Mouse (Mus musculus): ENCODE measurements around the gene Fbln2. TPM values are rescaled to one million over a fixed set of nuclear protein-coding genes. Genes with fewer than 3 reads are reported as not detected.

Fbln2 gene
- polyA plus RNA-seq, 1 experiment = 17.0 TPM

- Histone ChIP-seq H3K4me1 (ENCODE audit: control insufficient read depth, insufficient read depth, insufficient read length, low read length) (0 out of 2 replicates have a peak, but pooled peaks cover 3% of the 10 kb centered on the region), H3K27ac (replicated peaks; ENCODE audit: low read depth, low read length) (no peak overlapping the region)
Measured at GRCm38 (mm10) chr6:91207491-91207890, 4.8 kb upstream of the Fbln2 start.

DNA sequence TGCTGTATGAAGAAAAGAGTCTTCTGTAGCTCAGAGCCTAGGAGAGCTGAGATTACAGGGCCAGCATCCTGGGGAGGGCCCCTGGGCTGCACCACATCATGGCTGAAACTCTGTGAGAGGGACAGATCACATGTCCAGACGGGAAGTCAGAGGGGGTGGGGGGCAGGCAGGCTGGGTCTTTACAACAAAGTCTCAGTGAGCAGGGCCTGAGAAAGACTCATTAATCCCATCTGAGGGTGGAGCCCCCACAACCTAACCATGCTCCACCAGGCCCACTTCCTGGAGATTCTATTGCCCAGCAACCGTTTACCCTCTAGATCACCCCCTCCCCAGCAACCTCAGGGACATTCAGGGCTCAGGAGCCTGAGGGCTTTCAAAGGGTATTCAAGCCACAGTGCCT lies 2.5 kb upstream of the Fbln2 start:
- Histone ChIP-seq H3K27ac (replicated peaks; ENCODE audit: low read depth, low read length) (no peak overlapping the region), H3K4me3 (ENCODE audit: insufficient read depth, low read depth, low read length) (no peak overlapping the region), H3K4me1 (ENCODE audit: control insufficient read depth, insufficient read depth, insufficient read length, low read length) (0 out of 2 replicates have a peak, but pooled peaks cover 3% of the 10 kb centered on the region)

More at GRCm38 (mm10) chr6:91207491-91207890, 4.8 kb upstream of the Fbln2 start:
- H3K4me3 ChIP-seq (ENCODE audit: insufficient read depth, low read depth, low read length) = no peak overlapping the region

GRCm38 (mm10) chr6:91210852-91211251 lies 1.4 kb upstream of the Fbln2 start:
- no peak overlapping the region for H3K4me3 ChIP-seq (ENCODE audit: insufficient read depth, low read depth, low read length)
- no peak overlapping the region for H3K27ac ChIP-seq (replicated peaks; ENCODE audit: low read depth, low read length)
- H3K4me1 ChIP-seq (ENCODE audit: control insufficient read depth, insufficient read depth, insufficient read length, low read length) = 0 out of 2 replicates have a peak, but pooled peaks cover 3% of the 10 kb centered on the region

- Histone ChIP-seq H3K4me3 (ENCODE audit: insufficient read depth, low read depth, low read length) (peak overlapping the region; percentile 54), H3K4me1 (ENCODE audit: control insufficient read depth, insufficient read depth, insufficient read length, low read length) (peaks cover 13% of the 10 kb centered on the region), H3K27ac (replicated peaks; ENCODE audit: low read depth, low read length) (no peak overlapping the region)
Measured at GRCm38 (mm10) chr6:91212571-91212970, 316 bp downstream of the Fbln2 start.

DNA sequence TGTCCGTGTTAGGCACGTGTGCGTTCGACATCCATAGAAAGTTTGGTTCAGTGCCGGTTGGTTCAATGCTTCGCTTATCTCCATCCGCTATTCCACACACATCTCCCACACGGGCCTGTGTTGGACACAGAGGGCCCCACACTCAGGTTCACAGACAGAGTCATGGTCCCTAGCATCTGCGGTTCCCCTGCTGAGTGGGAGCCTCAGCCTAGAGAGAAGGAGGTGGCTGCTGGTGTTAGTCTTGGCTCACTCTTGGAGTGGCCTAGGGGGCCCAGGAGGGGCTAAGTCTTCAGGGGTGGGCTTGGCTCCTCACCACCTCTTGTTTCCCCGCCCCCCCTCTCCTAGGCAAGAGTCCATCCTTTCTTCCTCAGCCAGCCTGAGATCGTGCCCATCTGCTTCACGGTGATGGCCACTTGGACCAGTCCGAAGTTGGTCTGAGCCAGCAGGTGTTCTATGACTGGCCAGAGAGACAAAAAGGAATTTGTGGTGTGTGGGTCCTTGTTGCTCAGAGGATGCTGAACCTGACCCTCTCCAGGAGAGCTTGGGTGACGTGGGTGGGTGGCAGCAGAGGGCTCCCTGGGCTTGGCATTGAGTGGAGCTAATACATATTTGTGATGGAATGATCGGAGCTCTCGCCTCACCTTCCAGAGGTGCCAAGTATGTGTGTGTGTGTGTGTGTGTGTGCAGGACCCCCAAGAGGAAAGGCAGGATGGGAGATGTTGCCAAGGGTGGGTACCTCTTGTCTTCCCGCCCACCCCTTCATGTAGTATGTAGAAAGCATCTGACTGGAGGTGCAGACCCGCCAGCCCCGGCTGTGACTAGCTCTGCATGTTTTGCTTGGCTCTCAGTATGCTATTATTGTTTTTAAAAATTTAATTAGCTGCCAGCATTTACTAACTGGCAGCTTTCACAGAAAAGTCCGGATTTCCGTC lies 1.3 kb downstream of the Fbln2 start:
- Histone ChIP-seq H3K27ac (replicated peaks; ENCODE audit: low read depth, low read length) (0 out of 2 replicates have a peak overlapping the region, but pooled peaks have one; percentile 19), H3K4me1 (ENCODE audit: control insufficient read depth, insufficient read depth, insufficient read length, low read length) (peaks cover 15% of the 10 kb centered on the region), H3K4me3 (ENCODE audit: insufficient read depth, low read depth, low read length) (peak overlapping the region; percentile 54)

GRCm38 (mm10) chr6:91215454-91215853 lies 3.2 kb downstream of the Fbln2 start:
- Histone ChIP-seq H3K27ac (replicated peaks; ENCODE audit: low read depth, low read length) (no peak overlapping the region), H3K4me1 (ENCODE audit: control insufficient read depth, insufficient read depth, insufficient read length, low read length) (peaks cover 18% of the 10 kb centered on the region), H3K4me3 (ENCODE audit: insufficient read depth, low read depth, low read length) (no peak overlapping the region)

GRCm38 (mm10) chr6:91218445-91218844 lies 6.2 kb downstream of the Fbln2 start:
- Histone ChIP-seq H3K27ac (replicated peaks; ENCODE audit: low read depth, low read length) (no peak overlapping the region), H3K4me1 (ENCODE audit: control insufficient read depth, insufficient read depth, insufficient read length, low read length) (peaks cover 19% of the 10 kb centered on the region), H3K4me3 (ENCODE audit: insufficient read depth, low read depth, low read length) (no peak overlapping the region)

GRCm38 (mm10) chr6:91218871-91219270 lies 6.6 kb downstream of the Fbln2 start:
- no peak overlapping the region for H3K27ac ChIP-seq (replicated peaks; ENCODE audit: low read depth, low read length)
- no peak overlapping the region for H3K4me3 ChIP-seq (ENCODE audit: insufficient read depth, low read depth, low read length)
- peaks cover 21% of the 10 kb centered on the region for H3K4me1 ChIP-seq (ENCODE audit: control insufficient read depth, insufficient read depth, insufficient read length, low read length)

GRCm38 (mm10) chr6:91220062-91220461 lies 7.8 kb downstream of the Fbln2 start:
- no peak overlapping the region for H3K4me3 ChIP-seq (ENCODE audit: insufficient read depth, low read depth, low read length)
- H3K27ac ChIP-seq (replicated peaks; ENCODE audit: low read depth, low read length) = no peak overlapping the region
- peaks cover 22% of the 10 kb centered on the region for H3K4me1 ChIP-seq (ENCODE audit: control insufficient read depth, insufficient read depth, insufficient read length, low read length)

DNA sequence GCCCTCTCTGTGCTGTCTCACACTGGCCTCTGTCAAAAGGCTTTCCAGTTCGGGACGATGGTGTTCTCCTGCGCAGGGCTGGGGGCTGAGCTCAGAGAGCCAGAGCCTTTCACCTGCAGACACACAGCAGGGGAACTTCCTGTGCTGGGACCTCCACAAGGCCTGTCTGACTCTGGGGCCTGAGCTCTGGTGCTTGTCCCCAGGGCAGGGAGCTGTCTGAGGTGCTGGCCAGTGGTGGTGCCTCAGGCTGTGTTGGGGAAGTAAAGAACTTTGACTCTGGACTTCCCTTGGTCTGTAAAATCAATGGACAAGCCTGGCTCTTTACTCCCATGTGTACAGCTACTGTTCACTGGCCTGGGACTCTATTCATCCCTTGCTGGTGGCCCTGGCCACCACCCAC lies 8.8 kb downstream of the Fbln2 start:
- H3K27ac ChIP-seq (replicated peaks; ENCODE audit: low read depth, low read length) = no peak overlapping the region
- no peak overlapping the region for H3K4me3 ChIP-seq (ENCODE audit: insufficient read depth, low read depth, low read length)
- H3K4me1 ChIP-seq (ENCODE audit: control insufficient read depth, insufficient read depth, insufficient read length, low read length) = peaks cover 25% of the 10 kb centered on the region

- Histone ChIP-seq H3K4me3 (ENCODE audit: insufficient read depth, low read depth, low read length) (no peak overlapping the region), H3K4me1 (ENCODE audit: control insufficient read depth, insufficient read depth, insufficient read length, low read length) (peaks cover 12% of the 10 kb centered on the region), H3K27ac (replicated peaks; ENCODE audit: low read depth, low read length) (no peak overlapping the region)
Measured at GRCm38 (mm10) chr6:91222694-91223346, 10.6 kb downstream of the Fbln2 start.

GRCm38 (mm10) chr6:91224939-91225338 lies 12.7 kb downstream of the Fbln2 start:
- Histone ChIP-seq H3K4me1 (ENCODE audit: control insufficient read depth, insufficient read depth, insufficient read length, low read length) (peaks cover 7% of the 10 kb centered on the region; the same call in 1 of the 2 replicates), H3K27ac (replicated peaks; ENCODE audit: low read depth, low read length) (no peak overlapping the region), H3K4me3 (ENCODE audit: insufficient read depth, low read depth, low read length) (no peak overlapping the region)

GRCm38 (mm10) chr6:91225346-91225745 lies 13.1 kb downstream of the Fbln2 start:
- H3K4me1 ChIP-seq (ENCODE audit: control insufficient read depth, insufficient read depth, insufficient read length, low read length) = peaks cover 7% of the 10 kb centered on the region; the same call in 1 of the 2 replicates
- no peak overlapping the region for H3K4me3 ChIP-seq (ENCODE audit: insufficient read depth, low read depth, low read length)
- no peak overlapping the region for H3K27ac ChIP-seq (replicated peaks; ENCODE audit: low read depth, low read length)

DNA sequence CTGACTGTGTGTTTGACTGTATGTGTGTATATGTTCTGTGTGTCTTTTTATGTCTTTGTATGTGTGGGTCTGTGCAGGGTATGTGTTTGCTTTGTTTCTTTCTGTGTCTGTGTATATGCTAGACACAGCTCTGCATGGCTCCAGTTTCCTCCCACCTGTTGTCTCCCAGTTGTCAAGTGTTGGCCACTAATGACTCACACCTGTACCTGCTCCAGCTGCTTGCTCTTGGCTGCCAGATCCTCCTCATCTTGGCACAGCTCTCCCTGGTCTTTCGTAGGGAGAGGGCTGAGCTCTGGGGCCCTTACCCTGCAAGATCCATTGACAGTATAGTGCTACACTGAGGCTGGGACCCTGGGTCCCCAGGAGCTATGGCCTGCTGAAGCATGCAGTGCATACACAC lies 13.8 kb downstream of the Fbln2 start:
- no peak overlapping the region for H3K4me3 ChIP-seq (ENCODE audit: insufficient read depth, low read depth, low read length)

DNA sequence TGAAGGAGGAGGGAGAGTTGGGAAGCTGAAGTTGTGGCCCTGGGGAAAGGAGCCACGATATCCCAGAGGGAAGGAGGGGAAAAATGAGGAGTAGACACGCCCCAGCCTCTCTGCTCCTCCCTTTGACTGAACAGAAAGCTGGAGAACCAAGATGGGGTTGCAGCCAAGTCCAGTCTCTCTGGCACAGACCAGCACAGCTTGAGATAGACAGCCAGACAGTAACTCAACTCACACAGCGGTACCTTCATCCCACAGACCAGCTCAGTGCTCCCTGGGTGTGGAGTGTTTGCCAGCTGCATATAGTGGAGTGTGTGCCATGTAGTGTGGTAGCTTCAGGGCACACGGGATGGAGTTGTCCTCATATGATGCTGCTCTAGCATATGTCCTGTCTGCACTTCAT lies 16.7 kb downstream of the Fbln2 start:
- no peak overlapping the region for H3K27ac ChIP-seq (replicated peaks; ENCODE audit: low read depth, low read length)
- H3K4me3 ChIP-seq (ENCODE audit: insufficient read depth, low read depth, low read length) = no peak overlapping the region
- H3K4me1 ChIP-seq (ENCODE audit: control insufficient read depth, insufficient read depth, insufficient read length, low read length) = peaks cover 5% of the 10 kb centered on the region; the same call in 1 of the 2 replicates

More for the DNA sequence above, 13.8 kb downstream of the Fbln2 start:
- Histone ChIP-seq H3K27ac (replicated peaks; ENCODE audit: low read depth, low read length) (no peak overlapping the region), H3K4me1 (ENCODE audit: control insufficient read depth, insufficient read depth, insufficient read length, low read length) (peaks cover 7% of the 10 kb centered on the region; the same call in 1 of the 2 replicates)
